Mouse (Mus musculus): ENCODE measurements around the gene Cd180.

Gene Cd180

DNA sequence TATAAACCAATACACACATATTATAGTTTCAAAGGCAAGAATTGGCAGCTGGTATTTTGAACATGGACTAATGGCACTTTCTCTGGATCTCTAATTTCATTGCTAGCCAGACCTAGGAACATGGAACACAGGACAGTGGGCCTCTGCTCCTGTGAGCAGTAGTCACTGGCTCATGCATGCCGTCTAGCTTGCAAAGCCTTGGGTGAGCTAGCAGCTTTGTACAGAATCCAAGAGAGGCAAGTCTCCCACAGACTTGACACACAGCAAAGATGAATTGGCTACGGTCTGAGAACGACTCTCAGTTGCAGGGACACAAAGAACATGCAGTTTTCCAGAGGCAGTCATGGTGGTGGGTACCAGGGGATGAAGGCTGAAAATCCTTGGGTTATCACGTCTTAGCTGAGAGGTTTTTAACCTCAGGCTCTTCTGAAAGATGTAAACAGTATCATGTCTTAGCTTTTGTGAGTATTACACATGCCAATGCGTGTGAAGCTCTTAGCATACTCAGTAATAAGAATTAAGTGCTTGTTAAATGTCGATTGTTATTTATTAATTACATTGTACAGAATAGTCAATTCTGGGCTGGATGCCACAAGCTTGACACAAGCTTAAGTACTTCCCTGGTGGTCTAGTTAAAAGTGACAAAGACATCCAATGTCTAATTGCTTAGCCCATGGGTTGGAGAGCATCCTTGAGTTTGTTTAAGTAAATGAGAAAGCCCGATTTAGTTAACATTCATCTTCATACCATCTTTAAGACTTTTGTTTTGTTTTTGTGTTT lies 90.4 kb downstream of the Cd180 start:
- no peak for DNase-seq (ENCODE audit: low spot score)

DNA sequence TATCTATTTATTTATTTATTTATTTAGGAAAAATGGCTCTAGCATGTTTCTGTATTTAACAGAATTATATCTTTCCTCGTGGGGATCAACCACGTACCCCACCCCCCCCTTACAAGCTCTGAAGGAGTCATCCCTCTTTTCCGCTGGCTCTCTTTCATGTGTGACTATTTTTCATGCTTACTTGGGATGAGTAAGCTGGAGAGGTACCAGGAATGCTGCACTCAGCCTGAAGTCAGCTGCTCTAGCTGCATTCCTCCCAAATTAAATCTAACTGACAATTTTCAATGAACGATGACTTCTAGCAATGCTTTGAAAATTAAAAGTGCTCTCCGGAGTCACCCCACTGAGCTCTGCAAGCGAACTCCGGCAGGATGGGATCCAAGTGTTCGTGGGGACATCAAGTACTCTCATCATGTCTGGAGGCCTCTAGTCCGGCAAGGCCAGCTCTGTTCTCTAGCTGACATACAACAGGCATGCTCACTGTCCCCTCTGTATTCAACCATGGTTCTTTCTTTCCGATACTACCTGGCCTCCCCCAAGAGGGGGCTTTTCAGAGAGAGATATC lies 93.4 kb downstream of the Cd180 start:
- DNase-seq (ENCODE audit: low spot score) = no peak
